Mouse (Mus musculus): Measurements from ENCODE around the gene Ryr3. TPM values are rescaled to one million over a fixed set of nuclear protein-coding genes. Genes with fewer than 3 reads are reported as not detected.

The Ryr3 gene
- polyA plus RNA-seq, 1 experiment from 2014 or later, result 4.7 TPM

GRCm38 (mm10) chr2:112676721-112677120, 540.2 kb downstream of the Ryr3 start:
- no peaks in the 10 kb centered on the region for H3K27me3 ChIP-seq (replicated peaks; ENCODE audit: control insufficient read depth, insufficient read depth, low read length)
- no peaks in the 10 kb centered on the region for H3K36me3 ChIP-seq (ENCODE audit: control insufficient read depth, insufficient read depth, low read length)
- no peak for DNase-seq (ENCODE audit: low spot score)
- H3K4me1 ChIP-seq (ENCODE audit: control insufficient read depth, insufficient read depth, low read length), result no peaks in the 10 kb centered on the region
- no peak overlapping the region for H3K27ac ChIP-seq (replicated peaks; ENCODE audit: low read depth, low read length)
- H3K4me3 ChIP-seq (ENCODE audit: low read depth, low read length), result no peak overlapping the region
- H3K9ac ChIP-seq (ENCODE audit: low read depth, low read length), result no peak overlapping the region
- no peak for ATAC-seq (ENCODE audit: low read depth)
- WGBS, result 50% methylated on average over 1 of the region's 1 CpGs
- H3K4me2 ChIP-seq (ENCODE audit: low read depth, low read length), result no peak overlapping the region
- H3K9me3 ChIP-seq (ENCODE audit: control insufficient read depth, low read length), result no peaks in the 10 kb centered on the region

- no peaks in the 10 kb centered on the region for H3K36me3 ChIP-seq (ENCODE audit: control insufficient read depth, insufficient read depth, low read length)
- no peak for ATAC-seq (ENCODE audit: low read depth)
- no peaks in the 10 kb centered on the region for H3K4me1 ChIP-seq (ENCODE audit: control insufficient read depth, insufficient read depth, low read length)
- no peak overlapping the region for H3K4me2 ChIP-seq (ENCODE audit: low read depth, low read length)
- no peaks in the 10 kb centered on the region for H3K9me3 ChIP-seq (ENCODE audit: control insufficient read depth, low read length)
- no peak for DNase-seq (ENCODE audit: low spot score)
- H3K27me3 ChIP-seq (replicated peaks; ENCODE audit: control insufficient read depth, insufficient read depth, low read length), result no peaks in the 10 kb centered on the region
- 87% methylated on average over 2 of the region's 2 CpGs for WGBS
- no peak overlapping the region for H3K27ac ChIP-seq (replicated peaks; ENCODE audit: low read depth, low read length)
- no peak overlapping the region for H3K9ac ChIP-seq (ENCODE audit: low read depth, low read length)
- no peak overlapping the region for H3K4me3 ChIP-seq (ENCODE audit: low read depth, low read length)
Measured at GRCm38 (mm10) chr2:112676175-112676574, 540.7 kb downstream of the Ryr3 start.

DNA sequence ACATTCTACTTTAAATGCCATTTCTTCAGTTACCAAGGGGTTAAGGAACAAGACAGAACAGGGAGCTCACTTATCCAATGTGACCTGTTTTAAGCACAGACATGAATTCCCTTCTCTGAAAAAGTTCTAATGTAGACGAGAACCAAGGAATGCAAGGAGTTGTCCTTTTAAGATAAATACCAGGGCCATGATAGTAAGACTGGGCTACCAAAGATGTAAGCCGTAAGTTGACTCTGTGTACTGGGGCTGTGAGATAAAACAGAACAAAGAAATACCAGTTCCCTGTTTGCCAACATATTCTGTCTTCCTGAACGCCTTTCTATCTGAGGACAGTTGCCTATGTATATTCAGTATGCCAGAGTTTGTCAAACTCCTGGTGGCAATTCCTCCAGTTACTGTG, 547.4 kb downstream of the Ryr3 start:
- H3K4me2 ChIP-seq (ENCODE audit: low read depth, low read length), result no peak overlapping the region
- DNase-seq (ENCODE audit: low spot score) (no peak), ATAC-seq (ENCODE audit: low read depth) (no peak)
- WGBS, result 84% methylated on average over 3 of the region's 3 CpGs
- no peaks in the 10 kb centered on the region for H3K27me3 ChIP-seq (replicated peaks; ENCODE audit: control insufficient read depth, insufficient read depth, low read length)
- H3K9ac ChIP-seq (ENCODE audit: low read depth, low read length), result no peak overlapping the region
- H3K27ac ChIP-seq (replicated peaks; ENCODE audit: low read depth, low read length), result no peak overlapping the region
- no peaks in the 10 kb centered on the region for H3K9me3 ChIP-seq (ENCODE audit: control insufficient read depth, low read length)
- no peaks in the 10 kb centered on the region for H3K36me3 ChIP-seq (ENCODE audit: control insufficient read depth, insufficient read depth, low read length)
- H3K4me1 ChIP-seq (ENCODE audit: control insufficient read depth, insufficient read depth, low read length), result no peaks in the 10 kb centered on the region
- H3K4me3 ChIP-seq (ENCODE audit: low read depth, low read length), result no peak overlapping the region

DNA sequence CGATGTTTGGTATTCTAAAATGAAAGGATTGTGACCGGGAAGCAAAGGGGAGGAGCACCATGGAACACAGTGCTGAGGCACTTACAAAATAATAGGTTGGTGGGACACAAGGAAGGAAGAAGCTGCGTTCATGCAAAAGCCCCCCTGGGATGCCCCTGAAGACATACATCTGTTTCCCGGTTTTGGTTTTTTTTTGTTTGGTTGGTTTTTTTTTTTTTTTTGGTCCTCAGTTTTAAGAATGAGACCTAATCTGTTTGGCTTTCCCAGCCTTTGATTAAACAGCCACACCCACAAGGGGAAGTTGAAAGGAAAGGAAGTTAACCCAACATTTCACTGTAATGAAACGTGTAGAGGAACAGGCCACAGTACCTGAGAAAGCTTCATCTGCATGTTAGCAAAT, 560.8 kb downstream of the Ryr3 start:
- WGBS, result 52% methylated on average over 5 of the region's 5 CpGs
- DNase-seq (ENCODE audit: low spot score), result no peak
- H3K9me3 ChIP-seq (ENCODE audit: control insufficient read depth, low read length), result no peaks in the 10 kb centered on the region
- no peak overlapping the region for H3K27ac ChIP-seq (replicated peaks; ENCODE audit: low read depth, low read length)
- H3K27me3 ChIP-seq (replicated peaks; ENCODE audit: control insufficient read depth, insufficient read depth, low read length), result no peaks in the 10 kb centered on the region
- H3K4me2 ChIP-seq (ENCODE audit: low read depth, low read length), result no peak overlapping the region
- H3K4me1 ChIP-seq (ENCODE audit: control insufficient read depth, insufficient read depth, low read length), result no peaks in the 10 kb centered on the region
- no peak overlapping the region for H3K9ac ChIP-seq (ENCODE audit: low read depth, low read length)
- H3K36me3 ChIP-seq (ENCODE audit: control insufficient read depth, insufficient read depth, low read length), result no peaks in the 10 kb centered on the region
- H3K4me3 ChIP-seq (ENCODE audit: low read depth, low read length), result no peak overlapping the region
- no peak for ATAC-seq (ENCODE audit: low read depth)

GRCm38 (mm10) chr2:112653836-112654235, 563.1 kb downstream of the Ryr3 start:
- no peaks in the 10 kb centered on the region for H3K27me3 ChIP-seq (replicated peaks; ENCODE audit: control insufficient read depth, insufficient read depth, low read length)
- no peak for DNase-seq (ENCODE audit: low spot score)
- H3K4me1 ChIP-seq (ENCODE audit: control insufficient read depth, insufficient read depth, low read length), result no peaks in the 10 kb centered on the region
- no peak for ATAC-seq (ENCODE audit: low read depth)
- 64% methylated on average over 3 of the region's 3 CpGs for WGBS
- no peak overlapping the region for H3K9ac ChIP-seq (ENCODE audit: low read depth, low read length)
- no peak overlapping the region for H3K4me2 ChIP-seq (ENCODE audit: low read depth, low read length)
- no peaks in the 10 kb centered on the region for H3K9me3 ChIP-seq (ENCODE audit: control insufficient read depth, low read length)
- H3K36me3 ChIP-seq (ENCODE audit: control insufficient read depth, insufficient read depth, low read length), result no peaks in the 10 kb centered on the region
- no peak overlapping the region for H3K4me3 ChIP-seq (ENCODE audit: low read depth, low read length)
- H3K27ac ChIP-seq (replicated peaks; ENCODE audit: low read depth, low read length), result no peak overlapping the region

GRCm38 (mm10) chr2:112637206-112637605, 579.7 kb downstream of the Ryr3 start:
- no peak overlapping the region for H3K9ac ChIP-seq (ENCODE audit: low read depth, low read length)
- no peak overlapping the region for H3K27ac ChIP-seq (replicated peaks; ENCODE audit: low read depth, low read length)
- no peaks in the 10 kb centered on the region for H3K36me3 ChIP-seq (ENCODE audit: control insufficient read depth, insufficient read depth, low read length)
- no peak overlapping the region for H3K4me2 ChIP-seq (ENCODE audit: low read depth, low read length)
- no peak overlapping the region for H3K4me3 ChIP-seq (ENCODE audit: low read depth, low read length)
- H3K9me3 ChIP-seq (ENCODE audit: control insufficient read depth, low read length), result no peaks in the 10 kb centered on the region
- H3K27me3 ChIP-seq (replicated peaks; ENCODE audit: control insufficient read depth, insufficient read depth, low read length), result no peaks in the 10 kb centered on the region
- DNase-seq (ENCODE audit: low spot score) (no peak), ATAC-seq (ENCODE audit: low read depth) (no peak)
- 93% methylated on average over 5 of the region's 5 CpGs for WGBS
- H3K4me1 ChIP-seq (ENCODE audit: control insufficient read depth, insufficient read depth, low read length), result no peaks in the 10 kb centered on the region

DNA sequence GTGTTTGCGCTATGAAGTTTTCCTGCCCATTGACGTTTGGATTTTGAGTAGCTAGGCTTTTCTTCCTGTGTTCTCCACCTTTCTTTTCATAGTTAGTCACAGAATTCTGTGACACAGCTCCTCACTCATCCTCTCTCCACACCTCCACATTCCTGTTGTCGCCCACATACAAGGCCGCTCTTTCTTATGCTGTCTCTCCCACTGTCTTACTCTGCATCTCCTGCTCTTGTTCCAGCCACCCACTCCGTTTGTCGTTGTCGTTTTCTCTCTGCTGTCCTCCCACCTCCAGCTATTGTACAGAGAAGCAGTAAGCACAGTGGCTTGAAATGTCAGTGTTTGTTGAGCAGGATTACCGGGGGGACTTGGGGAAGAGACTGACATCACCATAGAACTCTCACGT, 584.4 kb downstream of the Ryr3 start:
- H3K4me3 ChIP-seq (ENCODE audit: low read depth, low read length), result no peak overlapping the region
- H3K4me1 ChIP-seq (ENCODE audit: control insufficient read depth, insufficient read depth, low read length), result no peaks in the 10 kb centered on the region
- DNase-seq (ENCODE audit: low spot score), result no peak
- H3K27me3 ChIP-seq (replicated peaks; ENCODE audit: control insufficient read depth, insufficient read depth, low read length), result no peaks in the 10 kb centered on the region
- no peak overlapping the region for H3K4me2 ChIP-seq (ENCODE audit: low read depth, low read length)
- no peak for ATAC-seq (ENCODE audit: low read depth)
- WGBS, result 91% methylated on average over 9 of the region's 9 CpGs
- H3K9me3 ChIP-seq (ENCODE audit: control insufficient read depth, low read length), result no peaks in the 10 kb centered on the region
- H3K27ac ChIP-seq (replicated peaks; ENCODE audit: low read depth, low read length), result no peak overlapping the region
- no peak overlapping the region for H3K9ac ChIP-seq (ENCODE audit: low read depth, low read length)
- no peaks in the 10 kb centered on the region for H3K36me3 ChIP-seq (ENCODE audit: control insufficient read depth, insufficient read depth, low read length)

- Histone ChIP-seq H3K4me3 (ENCODE audit: low read depth, low read length) (no peak overlapping the region), H3K36me3 (ENCODE audit: control insufficient read depth, insufficient read depth, low read length) (no peaks in the 10 kb centered on the region), H3K4me1 (ENCODE audit: control insufficient read depth, insufficient read depth, low read length) (no peaks in the 10 kb centered on the region), H3K4me2 (ENCODE audit: low read depth, low read length) (no peak overlapping the region), H3K27ac (replicated peaks; ENCODE audit: low read depth, low read length) (no peak overlapping the region), H3K9ac (ENCODE audit: low read depth, low read length) (no peak overlapping the region), H3K27me3 (replicated peaks; ENCODE audit: control insufficient read depth, insufficient read depth, low read length) (no peaks in the 10 kb centered on the region), H3K9me3 (ENCODE audit: control insufficient read depth, low read length) (no peaks in the 10 kb centered on the region)
- DNase-seq (ENCODE audit: low spot score) (no peak), ATAC-seq (ENCODE audit: low read depth) (no peak)
- 68% methylated on average over 11 of the region's 11 CpGs for WGBS
Measured at GRCm38 (mm10) chr2:112630669-112631068, 586.2 kb downstream of the Ryr3 start.

DNA sequence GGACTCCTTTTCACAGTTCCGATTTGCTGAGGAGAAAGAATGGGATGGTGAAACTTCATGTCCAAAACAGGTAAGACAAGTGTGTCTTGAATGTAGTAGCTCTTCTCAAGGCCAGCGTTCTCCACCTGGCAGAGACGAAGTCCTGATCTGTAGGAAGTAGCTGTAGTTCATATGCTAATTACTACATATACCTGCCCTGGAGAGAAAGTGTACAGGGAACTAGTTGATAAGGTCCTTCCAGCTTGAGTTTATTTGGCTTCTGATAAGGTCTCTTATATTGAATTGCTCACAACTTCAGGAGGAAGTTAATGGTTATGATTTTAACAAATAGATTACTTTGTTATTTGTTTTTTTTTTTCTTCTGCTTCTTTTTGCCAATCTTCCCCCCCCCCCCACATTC, 591.7 kb downstream of the Ryr3 start:
- Histone ChIP-seq H3K27me3 (replicated peaks; ENCODE audit: control insufficient read depth, insufficient read depth, low read length) (no peaks in the 10 kb centered on the region), H3K36me3 (ENCODE audit: control insufficient read depth, insufficient read depth, low read length) (no peaks in the 10 kb centered on the region), H3K4me2 (ENCODE audit: low read depth, low read length) (no peak overlapping the region), H3K9ac (ENCODE audit: low read depth, low read length) (no peak overlapping the region), H3K27ac (replicated peaks; ENCODE audit: low read depth, low read length) (no peak overlapping the region), H3K9me3 (ENCODE audit: control insufficient read depth, low read length) (no peaks in the 10 kb centered on the region), H3K4me3 (ENCODE audit: low read depth, low read length) (no peak overlapping the region), H3K4me1 (ENCODE audit: control insufficient read depth, insufficient read depth, low read length) (no peaks in the 10 kb centered on the region)
- 79% methylated on average over 3 of the region's 3 CpGs for WGBS
- DNase-seq (ENCODE audit: low spot score) (no peak), ATAC-seq (ENCODE audit: low read depth) (no peak)

Measured in embryonic facial prominence, embryonic 14.5 days (tissue).